Mouse (Mus musculus) heart, adult 2 months (tissue): ENCODE measurements around the gene Ubl7. TPM values are rescaled to one million over a fixed set of nuclear protein-coding genes. Genes with fewer than 3 reads are reported as not detected.

Experiments
- DNase-seq, 2 experiments: peaks; one replicate each; pipeline ENCODE4 v3.0.0; 2021
- H3K27ac ChIP-seq: fragments of 200-600 bp; 2 replicates; pipeline ENCODE4 v1.8.1; 2022
- H3K27me3 ChIP-seq: fragments of 200-500 bp; 2 replicates; pipeline ENCODE4 v1.6.1; 2012; ENCODE audit warnings: mild to moderate bottlenecking, low read length, inconsistent platforms, mixed read lengths; ENCODE audit not compliant: control insufficient read depth, insufficient read depth
- H3K36me3 ChIP-seq: fragments of 200-500 bp; 2 replicates; pipeline ENCODE4 v1.6.1; 2012; ENCODE audit warnings: low read length, inconsistent platforms; ENCODE audit not compliant: control insufficient read depth, insufficient read depth
- H3K4me1 ChIP-seq: fragments of 200-500 bp; 2 replicates; pipeline ENCODE4 v1.6.1; 2011; ENCODE audit warnings: low read length; ENCODE audit not compliant: control insufficient read depth, insufficient read depth
- H3K4me3 ChIP-seq: fragments of 200-600 bp; 2 replicates; pipeline ENCODE4 v1.8.1; 2022
- H3K79me2 ChIP-seq: fragments of 200-500 bp; replicated peaks from 2 replicates; pipeline ENCODE4 v1.6.1; 2012; ENCODE audit warnings: mild to moderate bottlenecking, inconsistent platforms, low read length, moderate library complexity, mixed read lengths; ENCODE audit not compliant: control insufficient read depth, insufficient read depth
- H3K9ac ChIP-seq: fragments of 200-500 bp; 2 replicates; pipeline ENCODE4 v1.6.1; 2012; ENCODE audit warnings: low read depth, mild to moderate bottlenecking, control low read depth, inconsistent platforms, low read length, mixed read lengths
- CTCF ChIP-seq: fragments of 200-600 bp; IDR thresholded peaks from 2 replicates; pipeline ENCODE4 v1.8.1; 2022; ENCODE audit warnings: antibody characterized with exemption, mild to moderate bottlenecking, moderate library complexity
- EP300 ChIP-seq: fragments of 200-500 bp; IDR thresholded peaks from 2 replicates; pipeline ENCODE4 v1.6.1; 2011; ENCODE audit warnings: low read depth, low read length, control low read depth; ENCODE audit not compliant: insufficient read depth
- POLR2A ChIP-seq: fragments of 200-500 bp; IDR thresholded peaks from 2 replicates; pipeline ENCODE4 v1.6.1; 2011; ENCODE audit warnings: mild to moderate bottlenecking, low read depth, low read length, control low read depth; ENCODE audit not compliant: insufficient read depth
- WGBS: fragments of 180-500 bp; shearing (Covaris S2); methylation state at CpG from one replicate; pipeline ENCODE4 v1.1.7; 2018; 5-methylcytosine and 5-hydroxymethylcytosine counted together
- intact Hi-C: fragments of 180-260 bp; cut with DNase I; formaldehyde crosslinking; loops from one replicate; pipeline ENCODE4 v1.15.1; 2025
- polyA plus RNA-seq: library from polyadenylated mRNA; depleted of rRNA; stranded (reverse); fragments of >200 nt; gene quantifications from 2 replicates; pipeline ENCODE4 v1.2.3, GENCODE M21; 2012
- total RNA-seq, 2 experiments: library from RNA; stranded (reverse); gene quantifications; 2 replicates each; pipeline ENCODE4 v1.2.3; 2021

Gene Ubl7
- total and polyA plus RNA-seq, 3 experiments: 75.2 to 139 (median 83.2) TPM

DNA sequence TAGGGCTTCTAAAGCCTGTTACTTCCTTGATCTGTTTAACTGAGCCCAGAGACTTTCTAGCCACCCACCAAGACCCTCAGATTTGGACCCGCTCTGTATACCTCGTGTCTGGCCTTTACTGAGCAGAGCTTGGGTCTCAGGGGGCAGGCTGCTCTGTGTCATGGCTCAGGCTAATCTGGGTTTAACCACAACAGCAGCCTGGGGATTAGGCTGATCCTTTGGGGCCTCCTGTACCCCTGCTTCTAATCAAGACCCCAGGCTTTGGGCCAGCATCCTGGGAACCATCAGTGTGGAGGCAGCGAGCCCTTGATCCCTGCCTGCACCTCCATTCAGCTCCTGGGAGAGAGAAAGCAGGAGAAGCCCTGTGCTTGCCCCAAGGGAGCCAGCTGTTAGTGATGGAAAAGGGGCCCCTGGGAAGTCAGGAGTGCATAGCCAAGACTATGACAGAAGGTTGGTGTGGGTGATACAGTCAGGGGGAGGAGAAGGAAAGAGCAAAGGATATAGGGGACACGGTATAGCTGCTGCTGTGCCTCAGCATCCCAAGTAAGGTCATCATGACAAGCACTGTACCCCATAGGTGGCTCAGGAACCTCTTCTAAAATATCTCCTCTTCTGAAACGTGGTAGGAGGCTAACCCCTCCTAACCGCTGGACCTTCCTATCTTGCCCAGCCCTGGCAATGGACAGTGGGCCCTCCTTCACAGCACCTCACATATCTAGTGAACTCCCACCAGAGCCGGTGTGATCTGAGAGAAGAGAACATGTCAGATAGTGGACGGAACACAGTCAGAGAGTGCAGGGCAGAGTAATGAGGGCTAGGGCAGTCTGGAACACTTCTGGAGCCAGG lies 35.2 kb downstream of the Ubl7 start:
- H3K4me1 ChIP-seq: peaks cover 28% of the 10 kb centered on the region
- H3K27ac ChIP-seq: peak overlapping the region; percentile 86
- TF ChIP-seq CTCF (no peak), EP300 (no peak), POLR2A (no peak)
- intact Hi-C loops: loop anchor here (2.0 kb wide), 1 partner anchor 15 kb away; no protein-coding TSS in a partner anchor
- 0 out of 2 replicates have a peak, but pooled peaks cover 2% of the 10 kb centered on the region for H3K36me3 ChIP-seq
- H3K9ac ChIP-seq: peak overlapping the region; percentile 33
- 0 out of 2 replicates have a peak overlapping the region, but pooled peaks have one; percentile 11 for H3K4me3 ChIP-seq
- no peaks in the 10 kb centered on the region for H3K79me2 ChIP-seq
- 58% methylated on average over 8 of the region's 8 CpGs for WGBS
- H3K27me3 ChIP-seq: no peaks in the 10 kb centered on the region; the same call in 1 of the 2 replicates
- DNase-seq: no peak

DNA sequence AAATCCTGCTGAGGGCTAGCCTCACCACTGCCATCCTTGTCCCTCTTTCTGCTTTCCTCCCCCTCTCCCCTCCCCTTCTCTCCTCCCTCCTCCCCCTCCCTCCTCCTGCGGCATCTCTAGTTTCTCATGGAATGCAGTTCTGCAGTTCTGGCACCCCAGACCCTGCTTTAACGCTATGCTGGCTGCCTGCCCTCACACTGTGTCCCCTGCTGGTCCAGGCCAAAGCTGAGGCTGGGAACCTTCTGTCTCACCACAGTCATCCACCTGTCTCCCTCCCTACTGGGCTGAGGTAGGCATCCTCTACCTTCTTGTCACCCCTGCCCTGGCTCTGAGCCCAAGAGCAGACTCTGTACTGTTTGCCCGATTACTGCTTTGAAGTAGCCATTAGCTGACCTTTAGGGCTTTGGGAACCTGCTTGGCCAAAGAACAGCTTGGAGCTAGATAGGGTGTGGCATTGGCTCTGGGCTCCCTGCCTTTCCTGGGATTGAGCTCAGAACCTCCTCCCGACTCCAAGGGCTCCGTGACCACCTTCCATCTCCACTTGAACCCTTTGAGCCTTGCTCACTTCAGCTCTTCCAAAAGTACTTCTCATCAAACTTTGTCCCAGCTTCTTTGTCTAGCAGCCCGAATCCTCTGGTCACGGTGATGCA lies 36.7 kb downstream of the Ubl7 start:
- peaks cover 35% of the 10 kb centered on the region for H3K4me1 ChIP-seq
- 38% methylated on average over 7 of the region's 7 CpGs for WGBS

DNA sequence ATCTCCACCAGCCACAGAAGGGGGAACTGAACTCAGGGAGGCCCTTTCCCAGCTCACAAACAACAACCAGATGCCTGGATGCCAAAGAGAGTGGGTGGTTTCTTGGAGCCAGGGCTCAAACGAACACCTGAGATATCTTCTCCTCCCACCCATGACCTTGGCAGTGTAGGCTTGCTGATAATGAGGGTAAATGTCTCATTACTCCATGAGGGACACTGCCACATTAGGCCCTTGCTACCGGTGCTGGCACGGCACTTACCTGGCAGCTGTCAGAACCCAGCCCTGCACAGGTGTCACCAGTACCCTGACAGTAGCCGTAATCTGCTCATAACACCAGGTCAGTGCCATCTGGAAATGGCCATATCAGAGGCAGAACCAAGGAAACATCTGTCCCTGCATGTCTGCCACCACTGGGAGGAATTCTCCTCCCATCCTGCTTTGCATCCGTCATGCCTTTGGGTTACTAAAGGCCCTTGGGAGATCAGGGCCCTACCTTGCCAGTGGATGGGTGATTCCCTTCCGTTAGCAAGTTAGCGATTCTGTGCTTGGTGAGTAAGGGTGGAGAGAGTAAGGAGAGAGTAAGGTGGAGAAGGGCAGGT lies 37.7 kb downstream of the Ubl7 start:
- no peak for TF ChIP-seq CTCF
- TF ChIP-seq POLR2A: no peak
- TF ChIP-seq EP300: 0 out of 2 replicates have a peak, but pooled peaks have one; percentile 60
- DNase-seq: no peak
- H3K27me3 ChIP-seq: no peaks in the 10 kb centered on the region
- 0 out of 2 replicates have a peak, but pooled peaks cover 2% of the 10 kb centered on the region for H3K36me3 ChIP-seq
- intact Hi-C loops: no loop called here
- no peak overlapping the region for H3K4me3 ChIP-seq
- H3K27ac ChIP-seq: peak overlapping the region; percentile 86
- peaks cover 39% of the 10 kb centered on the region for H3K4me1 ChIP-seq
- no peaks in the 10 kb centered on the region for H3K79me2 ChIP-seq
- 56% methylated on average over 7 of the region's 7 CpGs for WGBS
- H3K9ac ChIP-seq: peak overlapping the region; percentile 37

More for the DNA sequence above, 36.7 kb downstream of the Ubl7 start:
- peak overlapping the region; percentile 86 for H3K27ac ChIP-seq
- no peak for DNase-seq
- TF ChIP-seq EP300 (no peak), CTCF (no peak), POLR2A (no peak)
- intact Hi-C loops: loop anchor here (2.0 kb wide), 1 partner anchor 13 kb away; no protein-coding TSS in a partner anchor
- H3K4me3 ChIP-seq: no peak overlapping the region; the same call in 1 of the 2 replicates
- 0 out of 2 replicates have a peak, but pooled peaks cover 2% of the 10 kb centered on the region for H3K36me3 ChIP-seq
- peak overlapping the region; percentile 15 for H3K9ac ChIP-seq
- H3K79me2 ChIP-seq: no peaks in the 10 kb centered on the region
- H3K27me3 ChIP-seq: no peaks in the 10 kb centered on the region

DNA sequence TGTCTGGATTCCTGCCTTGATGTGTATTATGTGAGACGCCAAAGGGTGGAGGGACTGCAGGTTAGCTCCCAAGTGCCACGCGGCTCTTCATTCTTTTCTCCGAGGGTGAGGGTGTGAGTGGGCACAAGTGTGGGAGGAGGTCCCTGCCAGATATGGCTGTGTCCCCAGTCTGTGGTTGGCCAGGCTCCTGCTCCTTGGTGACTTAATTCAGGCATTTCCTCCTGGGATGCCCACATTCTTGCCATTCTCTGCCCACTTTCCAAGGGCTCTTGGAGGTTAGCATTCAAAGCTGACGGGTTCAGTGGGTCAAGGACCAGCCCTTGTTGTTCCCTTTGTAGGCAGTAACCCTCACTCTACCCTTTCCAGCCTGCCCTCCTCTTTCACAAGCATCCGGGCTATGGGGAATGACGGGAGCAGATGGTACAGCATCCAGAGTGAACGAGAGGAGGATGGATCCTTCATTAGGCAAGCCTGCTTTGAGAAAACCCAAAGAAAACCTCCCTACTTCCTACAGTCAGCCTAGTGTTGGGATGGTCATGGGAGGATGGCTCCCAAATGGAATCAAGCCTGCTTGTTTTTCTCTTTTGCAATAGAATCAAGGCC lies 38.4 kb downstream of the Ubl7 start:
- Histone ChIP-seq H3K4me3 (peak overlapping the region; percentile 9; the same call in 1 of the 2 replicates), H3K27ac (peak overlapping the region; percentile 86), H3K27me3 (no peaks in the 10 kb centered on the region), H3K4me1 (peaks cover 39% of the 10 kb centered on the region), H3K36me3 (0 out of 2 replicates have a peak, but pooled peaks cover 2% of the 10 kb centered on the region), H3K9ac (peak overlapping the region; percentile 22), H3K79me2 (no peaks in the 10 kb centered on the region)
- intact Hi-C loops: no loop called here
- no peak for TF ChIP-seq POLR2A
- TF ChIP-seq EP300: no peak
- no peak for TF ChIP-seq CTCF
- DNase-seq: no peak
- 59% methylated on average over 8 of the region's 8 CpGs for WGBS

DNA sequence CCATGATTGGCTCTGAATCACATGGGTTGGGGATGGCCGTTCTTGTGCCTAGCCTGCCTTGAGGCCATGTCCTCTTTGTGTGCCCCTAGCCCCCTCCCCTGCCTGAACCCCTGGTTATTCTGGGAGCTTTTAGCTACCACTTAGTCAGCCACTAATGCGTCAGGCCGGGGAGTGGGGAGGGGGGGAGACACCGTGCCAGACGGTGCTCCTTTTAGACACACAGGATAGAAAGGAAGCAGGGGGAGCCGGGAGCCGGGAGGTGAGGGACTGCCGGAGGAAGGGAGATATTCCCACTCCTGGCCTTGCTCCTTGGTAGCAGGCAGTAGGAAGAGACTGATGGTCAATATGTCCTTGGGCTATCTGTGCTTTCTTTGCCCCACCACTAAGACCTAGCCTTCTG lies 39.1 kb downstream of the Ubl7 start:
- Histone ChIP-seq H3K36me3 (0 out of 2 replicates have a peak, but pooled peaks cover under 1% of the 10 kb centered on the region), H3K27ac (peak overlapping the region; percentile 86), H3K79me2 (no peaks in the 10 kb centered on the region), H3K4me1 (peaks cover 39% of the 10 kb centered on the region), H3K27me3 (no peaks in the 10 kb centered on the region), H3K4me3 (peak overlapping the region; percentile 30; the same call in 1 of the 2 replicates), H3K9ac (peak overlapping the region; percentile 22)
- intact Hi-C loops: no loop called here
- no peak for DNase-seq
- 0 out of 2 replicates have a peak, but pooled peaks have one; percentile 25 for TF ChIP-seq POLR2A
- TF ChIP-seq CTCF: no peak
- 34% methylated on average over 8 of the region's 8 CpGs for WGBS
